Mouse (Mus musculus) layer of hippocampus, adult 9-11 months (tissue): Measurements from ENCODE around the gene Btbd9.

ENCODE experiments used
- DNase-seq: peaks from one replicate; pipeline ENCODE4 v3.0.0; 2022

The Btbd9 gene

GRCm38 (mm10) chr17:30474561-30474960 lies 101.7 kb downstream of the Btbd9 start:
- no peak for DNase-seq

DNA sequence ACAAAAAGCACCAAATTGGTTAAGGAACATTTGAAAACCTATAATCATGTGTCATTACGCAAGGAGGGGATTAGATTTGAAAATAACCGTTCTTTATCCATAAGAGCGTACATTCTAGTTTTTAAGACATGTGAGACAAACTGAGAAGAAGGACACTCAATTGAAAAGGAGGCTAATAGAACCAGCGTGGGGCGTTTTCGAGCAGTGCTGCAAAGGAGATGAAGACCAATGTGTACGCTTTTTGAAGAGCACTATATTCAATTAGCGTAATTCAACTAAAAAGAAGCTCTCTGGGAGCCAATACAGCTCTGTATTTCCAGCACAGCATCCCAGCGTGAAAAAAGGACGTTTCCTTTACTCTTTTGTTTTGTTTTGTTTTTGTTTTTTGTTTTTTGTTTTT lies 103.5 kb downstream of the Btbd9 start:
- no peak for DNase-seq

DNA sequence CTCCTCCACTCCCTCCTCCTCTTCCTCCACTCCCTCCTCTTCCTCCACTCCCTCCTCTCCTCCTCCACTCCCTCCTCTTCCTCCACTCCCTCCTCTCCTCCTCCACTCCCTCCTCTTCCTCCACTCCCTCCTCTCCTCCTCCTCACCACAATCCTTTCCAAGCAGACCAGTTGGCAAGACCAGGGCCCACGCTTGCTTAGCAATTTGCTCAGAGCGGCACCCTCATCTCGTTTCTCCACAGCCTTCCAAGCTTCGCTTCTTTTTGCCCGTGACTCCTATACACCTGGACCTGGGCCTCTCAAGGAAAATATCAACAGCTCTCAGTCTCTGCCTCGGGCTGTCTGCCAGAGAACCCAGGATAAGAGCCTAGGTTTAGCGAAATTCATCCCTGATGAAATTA lies 104.8 kb downstream of the Btbd9 start:
- peak; percentile 51 for DNase-seq

DNA sequence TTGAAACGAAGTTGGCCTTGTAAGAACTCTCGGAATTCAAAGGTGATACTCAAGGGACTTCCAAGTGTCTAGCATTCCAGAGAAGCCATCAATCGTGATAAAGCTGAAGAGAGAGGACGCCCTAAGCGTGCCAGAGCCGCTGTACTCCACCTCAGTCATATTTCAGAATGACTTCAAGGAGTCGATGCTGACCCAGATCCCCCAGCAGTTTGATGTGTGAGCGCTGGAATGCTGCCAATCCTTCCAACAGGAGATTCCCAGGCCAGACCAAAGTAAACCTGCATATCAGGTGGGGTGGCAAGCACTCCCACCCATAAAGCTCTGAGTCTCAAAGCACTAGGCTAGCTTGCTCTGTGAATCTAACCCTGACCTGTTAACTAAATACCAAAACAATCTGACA lies 105.5 kb downstream of the Btbd9 start:
- DNase-seq: no peak

DNA sequence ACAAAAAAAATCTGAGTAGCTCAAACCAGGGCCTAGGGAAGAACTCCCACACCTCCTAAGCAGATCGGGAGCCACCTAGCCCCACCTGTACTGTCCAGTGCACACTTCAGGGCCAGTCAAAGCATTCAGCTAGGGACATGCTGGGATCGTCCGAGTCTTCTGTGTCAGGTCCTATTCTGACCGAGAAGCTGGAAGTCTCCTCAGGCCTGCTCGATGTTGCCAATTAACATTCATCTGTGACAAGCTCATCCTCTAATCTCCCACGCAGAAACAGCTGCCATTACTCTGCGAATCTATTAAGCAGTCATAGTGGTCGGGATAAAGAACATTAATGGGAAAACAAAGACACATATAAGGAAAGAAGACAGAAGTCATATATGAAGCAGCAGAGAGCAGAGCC lies 106.0 kb downstream of the Btbd9 start:
- DNase-seq: no peak

DNA sequence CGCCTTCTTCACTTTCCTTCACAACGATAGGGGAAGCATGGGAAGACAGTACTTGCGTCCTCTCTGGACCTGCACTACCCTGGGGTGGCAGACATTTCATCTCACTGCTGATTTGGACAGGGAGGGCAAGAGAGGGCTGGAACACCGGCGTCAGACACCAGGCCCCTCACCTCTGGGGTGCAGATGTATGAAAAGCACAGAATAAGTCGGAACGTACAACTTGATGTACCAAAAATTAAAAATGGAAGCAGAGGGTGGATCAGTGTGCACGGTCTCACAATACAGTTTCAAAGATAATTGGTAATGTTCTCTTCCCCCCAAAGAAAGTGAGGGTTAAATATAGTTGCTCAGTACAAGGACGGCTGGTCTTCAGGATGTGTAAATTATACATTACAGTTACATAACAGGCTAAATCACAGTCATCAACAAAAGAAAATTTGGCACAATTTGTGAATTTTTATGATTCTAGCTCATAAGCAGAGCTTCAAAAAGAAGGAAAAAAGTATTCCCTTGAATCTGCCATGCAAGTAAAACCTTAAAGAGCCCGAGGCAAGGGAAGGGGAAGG lies 106.7 kb downstream of the Btbd9 start:
- no peak for DNase-seq

GRCm38 (mm10) chr17:30468368-30468767 lies 107.9 kb downstream of the Btbd9 start:
- no peak for DNase-seq

GRCm38 (mm10) chr17:30467566-30468213 lies 108.6 kb downstream of the Btbd9 start:
- DNase-seq: peak; percentile 89

DNA sequence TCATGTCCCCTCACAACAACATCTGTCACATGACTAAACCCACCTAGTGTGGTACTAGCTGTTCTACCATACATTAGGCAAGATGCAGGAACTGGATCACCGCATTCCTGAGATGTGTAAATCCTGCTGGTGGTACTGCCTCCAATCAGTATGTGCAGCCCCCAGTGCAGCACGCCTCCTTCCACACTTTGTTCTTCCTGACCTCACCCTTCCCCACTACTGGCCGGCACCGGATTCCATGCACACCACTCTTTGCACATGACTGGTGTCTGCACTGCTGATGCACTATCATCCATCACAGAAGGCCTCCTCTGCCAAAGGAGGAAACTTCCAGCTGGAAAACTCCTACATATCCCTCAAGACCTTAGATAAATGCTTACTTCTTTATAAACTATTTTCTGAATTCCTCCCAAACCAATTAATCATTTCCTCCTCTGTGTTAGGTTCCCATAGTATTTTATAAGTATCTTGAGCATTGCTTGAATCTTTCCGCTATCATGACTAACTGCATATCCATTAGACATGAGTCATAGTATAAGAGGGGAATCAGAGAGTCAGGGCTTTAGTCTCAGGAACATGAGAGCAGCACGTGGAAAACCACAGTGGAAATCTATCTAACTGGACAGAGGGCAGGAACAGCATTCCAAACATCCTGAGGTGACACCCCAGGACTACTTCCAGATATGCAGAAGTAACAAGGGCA lies 111.1 kb downstream of the Btbd9 start:
- DNase-seq: no peak

- no peak for DNase-seq
These were observed 112.0 kb downstream of the Btbd9 start for GRCm38 (mm10) chr17:30464240-30464745.

GRCm38 (mm10) chr17:30460727-30461349 lies 115.5 kb downstream of the Btbd9 start:
- no peak for DNase-seq

- no peak for DNase-seq
These were observed 116.6 kb downstream of the Btbd9 start for GRCm38 (mm10) chr17:30459706-30460105.

- DNase-seq: no peak
These were observed 117.4 kb downstream of the Btbd9 start for GRCm38 (mm10) chr17:30458926-30459325.

- peak; percentile 56 for DNase-seq
These were observed 118.0 kb downstream of the Btbd9 start for GRCm38 (mm10) chr17:30458301-30458700.

- DNase-seq: no peak
These were observed 118.8 kb downstream of the Btbd9 start for GRCm38 (mm10) chr17:30457486-30457885.

GRCm38 (mm10) chr17:30456293-30456692 lies 120.0 kb downstream of the Btbd9 start:
- no peak for DNase-seq

- peak; percentile 65 for DNase-seq
These were observed 121.4 kb downstream of the Btbd9 start for GRCm38 (mm10) chr17:30454862-30455243.

GRCm38 (mm10) chr17:30454155-30454861 lies 122.0 kb downstream of the Btbd9 start:
- DNase-seq: no peak

GRCm38 (mm10) chr17:30453272-30453671 lies 123.0 kb downstream of the Btbd9 start:
- no peak for DNase-seq

DNA sequence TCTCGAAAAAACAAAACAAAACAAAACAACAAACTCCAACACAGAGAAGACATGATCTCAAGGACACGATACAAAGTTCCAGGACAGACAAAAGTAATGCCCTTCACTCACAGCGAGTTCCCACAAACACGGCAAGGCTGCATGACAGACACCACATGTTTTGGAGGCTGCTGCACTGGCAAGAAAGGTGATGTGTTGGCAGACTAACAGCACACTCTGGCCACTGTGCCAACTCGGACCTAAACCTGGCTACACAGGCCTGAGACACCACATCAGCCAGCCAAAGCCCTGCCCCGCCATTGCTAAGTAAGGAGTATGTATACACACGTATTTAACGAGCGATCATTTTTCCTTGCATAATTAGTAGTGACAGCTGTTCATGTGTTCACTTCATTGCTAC lies 123.9 kb downstream of the Btbd9 start:
- no peak for DNase-seq

- DNase-seq: no peak
These were observed 127.7 kb downstream of the Btbd9 start for GRCm38 (mm10) chr17:30448562-30448961.

GRCm38 (mm10) chr17:30445805-30446441 lies 130.4 kb downstream of the Btbd9 start:
- DNase-seq: no peak

- DNase-seq: no peak
These were observed 136.6 kb downstream of the Btbd9 start for GRCm38 (mm10) chr17:30439702-30440101.
